Mouse (Mus musculus) layer of hippocampus, adult 9-10 months (tissue): ENCODE data around the gene Spc24.
A peak's percentile ranks its signal among the peaks of the same experiment; 100 is the strongest.

Source experiments
- DNase-seq: peaks from one replicate; pipeline ENCODE4 v3.0.0; 2022; ENCODE audit warnings: low spot score

Spc24 gene

GRCm38 (mm10) chr9:21748491-21748890 is 11.6 kb downstream of the Spc24 start:
- no peak for DNase-seq

GRCm38 (mm10) chr9:21748033-21748432 is 12.1 kb downstream of the Spc24 start:
- no peak for DNase-seq

DNA sequence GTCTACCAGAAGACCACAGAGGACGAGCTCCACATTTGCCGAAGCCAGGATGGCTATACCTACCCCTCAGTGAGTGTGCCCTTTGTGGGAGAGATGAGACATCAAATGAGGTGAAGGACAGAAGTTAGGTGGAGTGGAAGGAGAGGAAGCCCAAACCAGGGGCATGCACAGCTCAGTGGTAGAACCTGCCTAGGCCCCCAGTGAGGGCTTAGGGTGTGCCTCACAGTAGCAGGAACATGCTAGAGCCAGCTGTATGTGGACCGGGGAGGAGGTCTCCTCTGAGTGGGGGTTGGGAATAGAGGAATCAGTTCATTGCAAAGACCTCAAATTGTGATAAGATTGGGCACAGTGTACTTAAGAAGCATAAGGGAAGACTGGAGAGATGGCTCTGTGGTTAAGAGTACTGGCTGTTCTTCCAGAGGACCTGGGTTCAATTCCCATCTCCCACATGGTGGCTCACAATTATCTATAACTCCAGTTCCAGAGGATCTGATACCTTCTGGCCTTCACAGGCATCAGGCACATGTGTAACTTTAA is 12.8 kb downstream of the Spc24 start:
- no peak for DNase-seq

DNA sequence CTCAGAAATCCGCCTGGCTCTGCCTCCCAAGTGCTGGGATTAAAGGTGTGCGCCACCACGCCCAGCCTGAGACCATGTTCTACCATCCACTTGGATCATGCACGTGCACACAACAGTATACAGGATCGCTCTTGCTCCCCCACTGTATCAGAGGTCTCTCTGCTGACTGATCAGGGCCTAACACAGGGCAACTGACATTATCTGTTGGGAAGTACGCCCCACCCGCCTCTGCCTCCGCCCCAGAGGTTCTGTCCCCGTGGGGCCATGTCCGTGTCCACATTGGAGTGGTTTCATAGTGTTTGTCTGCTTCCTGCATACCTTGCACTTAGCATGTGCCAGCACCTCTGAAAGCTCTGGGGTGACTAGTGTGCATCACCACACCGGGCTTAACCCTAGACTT is 18.6 kb downstream of the Spc24 start:
- DNase-seq: no peak

DNA sequence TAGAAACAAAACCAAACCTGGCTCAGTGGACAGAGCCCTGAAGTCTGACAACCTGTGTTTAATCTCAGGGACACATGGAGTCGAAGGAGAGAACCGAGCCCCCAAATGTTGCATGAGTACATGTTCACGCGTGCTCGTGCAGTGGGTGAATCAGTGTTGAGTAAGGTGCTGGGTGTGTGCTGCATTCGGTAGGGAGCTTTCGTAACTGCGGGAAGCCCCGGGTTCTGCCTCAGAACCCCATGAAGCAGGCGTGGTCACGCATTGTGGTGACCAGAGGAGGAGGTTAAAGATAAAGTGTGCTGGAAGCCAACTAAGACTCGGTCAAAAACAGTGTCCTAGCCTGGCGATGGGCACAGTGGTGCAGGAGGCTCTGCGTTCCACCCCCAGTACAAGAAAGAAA is 19.7 kb downstream of the Spc24 start:
- no peak for DNase-seq

- no peak for DNase-seq
These were observed 21.3 kb downstream of the Spc24 start for GRCm38 (mm10) chr9:21738776-21739175.

GRCm38 (mm10) chr9:21737188-21737587 is 22.9 kb downstream of the Spc24 start:
- DNase-seq: no peak

DNA sequence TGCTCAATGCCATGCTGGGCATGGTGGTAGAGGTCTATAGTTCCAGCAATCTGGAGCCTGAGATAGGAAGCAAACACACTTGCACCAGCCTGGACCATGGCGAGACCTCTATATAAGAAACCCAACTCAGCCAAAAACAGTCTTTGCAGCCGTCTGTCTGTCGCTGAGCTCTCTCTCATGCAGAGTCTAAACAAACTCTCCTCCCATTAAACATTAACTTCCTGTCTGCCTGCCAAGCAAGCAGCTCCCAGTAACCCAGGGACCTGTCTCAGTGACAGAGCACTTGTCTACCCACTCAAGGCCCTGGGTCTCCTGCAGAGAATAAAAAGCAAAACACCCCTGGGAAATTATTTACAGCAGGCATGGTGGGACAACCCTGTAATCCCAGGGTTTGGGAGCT is 23.5 kb downstream of the Spc24 start:
- no peak for DNase-seq

GRCm38 (mm10) chr9:21735126-21735525 is 25.0 kb downstream of the Spc24 start:
- DNase-seq: no peak

DNA sequence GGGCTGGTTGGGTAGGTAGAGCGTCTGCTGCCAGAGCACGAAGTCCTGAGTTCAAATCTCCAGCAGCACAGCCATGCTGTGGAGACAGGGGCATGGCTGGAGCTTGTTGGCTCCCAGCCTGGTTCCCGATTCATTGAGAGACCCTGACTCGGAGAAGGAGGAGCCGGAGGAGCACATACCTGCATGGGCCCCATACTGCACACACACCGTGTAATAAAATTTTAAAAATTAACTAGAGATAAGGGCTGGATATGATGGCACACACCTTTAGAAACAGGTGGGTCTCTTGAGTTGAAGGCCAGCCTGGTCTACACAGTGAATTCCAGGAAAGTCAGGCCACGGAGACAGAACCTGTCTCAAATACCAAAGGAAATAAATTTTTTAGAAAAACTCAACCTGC is 26.1 kb downstream of the Spc24 start:
- no peak for DNase-seq

- no peak for DNase-seq
These were observed 26.7 kb downstream of the Spc24 start for GRCm38 (mm10) chr9:21733446-21733845.

GRCm38 (mm10) chr9:21732288-21732687 is 27.8 kb downstream of the Spc24 start:
- no peak for DNase-seq

DNA sequence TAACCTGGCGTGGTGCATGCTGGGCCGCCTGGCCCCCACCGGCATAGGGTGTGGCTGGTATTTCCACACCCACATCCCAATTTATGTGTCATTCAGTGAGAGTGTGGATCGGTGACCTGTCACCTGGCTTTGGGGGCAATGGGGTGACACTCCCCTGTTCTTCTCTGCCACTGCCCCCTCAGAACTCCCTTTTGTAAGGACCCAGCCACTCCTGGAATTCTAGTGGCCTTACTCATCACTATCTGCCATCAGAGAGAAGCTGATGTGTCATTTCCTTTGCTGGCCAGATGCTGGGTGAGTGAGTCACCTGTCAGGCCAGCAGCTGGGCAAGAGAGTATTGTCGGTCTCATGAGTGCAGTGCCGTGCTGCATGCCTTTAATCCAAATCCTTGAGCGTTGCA is 30.8 kb downstream of the Spc24 start:
- no peak for DNase-seq

- no peak for DNase-seq
These were observed 31.8 kb downstream of the Spc24 start for GRCm38 (mm10) chr9:21728261-21728832.

- DNase-seq: no peak
These were observed 33.7 kb downstream of the Spc24 start for GRCm38 (mm10) chr9:21726218-21726975.

DNA sequence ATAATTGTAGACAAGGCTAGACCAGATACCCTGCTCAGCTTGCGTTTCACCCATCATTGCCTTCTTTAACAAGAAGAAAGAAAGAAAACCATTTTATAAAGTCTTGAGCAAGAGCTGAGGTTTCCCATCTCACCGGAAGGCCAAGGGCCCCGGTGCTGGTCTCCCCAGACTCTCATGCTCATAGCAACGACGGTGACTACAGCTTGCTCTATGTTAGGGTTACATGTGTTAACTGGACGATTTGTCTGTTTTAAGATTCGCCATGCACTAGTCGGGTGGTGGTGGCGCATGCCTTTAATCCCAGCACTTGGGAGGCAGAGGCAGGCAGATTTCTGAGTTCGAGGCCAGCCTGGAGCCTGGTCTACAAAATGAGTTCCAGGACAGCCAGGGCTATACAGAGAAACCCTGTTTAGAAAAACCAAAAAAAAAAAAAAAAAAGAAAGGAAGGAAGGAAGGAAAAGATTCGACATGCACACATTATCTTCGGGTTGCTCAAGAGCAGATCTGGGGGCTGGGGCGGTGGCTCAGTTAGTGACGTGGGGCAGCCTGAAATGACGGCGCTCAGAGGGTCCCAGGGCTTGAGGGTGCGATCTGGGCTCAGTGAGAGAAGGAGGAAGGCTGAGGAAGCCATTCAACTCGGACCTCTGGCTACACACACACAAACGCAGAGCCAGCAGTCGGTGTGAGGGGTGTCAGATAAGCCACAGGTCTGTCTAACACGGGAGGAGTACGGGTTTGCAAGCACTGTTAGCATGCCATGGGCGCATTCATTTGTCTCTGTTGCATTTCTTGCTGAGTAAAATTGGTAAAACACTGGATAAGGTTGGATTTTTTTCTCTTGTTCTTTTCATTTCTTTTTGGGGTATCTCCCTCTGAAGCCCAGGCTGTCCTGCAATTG is 34.6 kb downstream of the Spc24 start:
- DNase-seq: no peak

GRCm38 (mm10) chr9:21724147-21724536 is 36.0 kb downstream of the Spc24 start:
- peak; percentile 64 for DNase-seq

DNA sequence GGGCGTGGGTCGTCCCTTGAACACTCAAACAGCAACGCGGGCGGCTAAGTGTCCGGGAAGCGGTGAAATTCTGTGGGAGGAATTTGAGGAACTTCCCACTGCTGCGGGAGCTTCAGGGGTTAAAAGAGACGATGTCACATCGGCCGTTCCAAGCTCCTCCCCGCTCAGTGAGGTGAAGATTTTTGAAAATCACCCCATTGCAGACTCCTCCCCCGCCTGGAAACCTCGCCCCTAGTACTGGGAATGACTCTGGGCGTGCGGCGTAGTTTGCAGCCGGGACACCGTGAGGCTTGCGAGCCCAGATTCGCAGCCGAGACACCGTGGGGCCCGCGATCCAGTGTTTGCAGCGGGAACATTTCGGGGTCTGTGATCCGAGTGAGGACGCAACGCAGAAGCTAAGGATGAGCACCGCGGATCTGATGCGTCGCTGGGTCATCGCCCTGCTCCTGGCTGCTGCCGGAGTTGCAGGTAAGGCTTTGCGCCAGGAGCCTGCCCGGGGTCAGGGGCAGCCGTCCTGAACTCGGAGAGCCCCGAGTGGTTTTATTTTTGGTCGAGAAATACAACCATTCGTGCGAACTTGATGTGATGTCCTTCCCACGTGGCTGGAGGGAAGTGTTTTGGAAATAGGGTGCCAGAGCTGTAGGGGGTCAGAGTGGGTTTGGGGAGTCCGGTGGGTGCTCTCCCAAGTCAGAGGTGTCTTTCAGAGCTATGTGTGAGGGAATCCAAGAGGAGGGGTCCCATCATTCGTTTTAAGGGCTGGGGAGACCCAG is 36.5 kb downstream of the Spc24 start, which contains the start of gene Ldlr:
Ldlr (plus strand) TSS at position 107 of the 770 bp plus-strand sequence.
- DNase-seq: peak; percentile 44

DNA sequence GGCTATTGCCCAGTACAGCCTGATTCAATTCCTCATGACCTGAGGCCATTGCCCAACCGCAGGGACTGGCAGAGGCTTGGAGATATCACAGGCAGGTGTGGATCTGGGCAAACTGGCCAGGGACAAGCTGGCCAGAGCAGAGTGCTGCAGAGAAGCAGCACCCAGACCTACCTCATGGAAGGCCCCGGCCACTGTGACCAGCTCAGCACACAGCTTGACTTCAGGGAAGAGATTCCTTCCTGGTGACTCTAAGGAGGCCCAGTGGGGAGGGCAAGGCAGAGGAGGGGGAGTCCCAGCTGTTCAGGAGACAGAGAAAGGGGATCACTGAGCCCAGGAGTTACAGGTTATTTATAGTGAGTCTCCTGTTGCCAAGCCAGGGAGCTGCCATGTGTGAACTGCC is 39.1 kb downstream of the Spc24 start:
- DNase-seq: no peak

- no peak for DNase-seq
These were observed 43.1 kb downstream of the Spc24 start for GRCm38 (mm10) chr9:21717015-21717414.

DNA sequence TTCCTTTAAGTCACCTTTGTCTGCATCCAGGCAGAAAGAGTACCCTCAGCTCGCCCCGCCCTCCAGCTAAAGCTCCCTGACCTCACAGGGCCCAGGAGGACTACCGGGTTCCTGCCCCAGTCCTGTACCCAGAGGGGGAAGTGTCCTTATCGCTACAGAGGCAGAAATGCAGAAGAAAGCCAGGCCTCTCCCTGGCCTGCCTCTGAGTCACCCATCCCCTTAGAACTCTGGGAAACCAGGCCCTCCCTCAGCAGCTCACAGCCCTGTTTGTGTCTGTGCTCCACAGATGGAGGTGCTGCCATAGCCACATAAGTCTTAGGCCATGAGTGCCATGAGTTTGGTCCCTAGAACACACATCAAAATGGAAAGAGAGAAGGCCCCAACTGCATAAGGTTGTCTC is 44.8 kb downstream of the Spc24 start:
- no peak for DNase-seq

- no peak for DNase-seq
These were observed 50.8 kb downstream of the Spc24 start for GRCm38 (mm10) chr9:21709340-21709739.
